Mouse (Mus musculus) heart, postnatal 0 days (tissue): ENCODE measurements around the gene Ncaph2.

ENCODE experiments used
- CTCF ChIP-seq: IDR thresholded peaks from 2 replicates; pipeline ENCODE4 v1.5.1; 2016; ENCODE audit warnings: antibody characterized with exemption, control low read depth, low read depth
- EP300 ChIP-seq: IDR thresholded peaks from 2 replicates; pipeline ENCODE4 v1.6.1; 2016; ENCODE audit warnings: antibody characterized with exemption, low read depth

DNA sequence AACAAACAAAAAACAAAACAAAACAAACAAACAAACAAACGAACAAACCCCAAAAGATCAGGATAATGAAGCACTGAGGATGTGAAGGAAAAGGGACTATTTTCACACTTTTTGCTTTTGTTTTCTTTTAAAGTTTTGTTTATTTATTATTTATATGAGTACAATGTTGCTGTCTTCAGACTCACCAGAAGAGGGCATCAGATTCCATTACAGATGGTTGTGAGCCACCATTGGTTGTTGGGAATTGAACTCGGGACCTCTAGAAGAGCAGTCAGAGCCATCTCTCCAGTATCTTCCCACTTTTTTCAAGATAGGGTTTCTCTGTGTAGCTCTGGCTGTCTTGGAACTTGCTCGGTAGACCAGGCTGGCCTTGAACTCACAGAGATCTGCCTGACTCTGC lies 12.2 kb upstream of the Ncaph2 start:
- TF ChIP-seq CTCF (peak; percentile 28), EP300 (no peak)
